ENCODE assay signal across 32 mouse cellular contexts in genomic region chr7:114105886-114106285, GRCm38 (mm10). TPM values are rescaled to one million over a fixed set of nuclear protein-coding genes. Genes with fewer than 3 reads are reported as not detected.
A peak's percentile ranks its signal among the peaks of the same experiment; 100 is the strongest.
DNase-seq lines count a peak whose midpoint lies in the region; ATAC-seq and TF ChIP-seq lines count a peak whose summit lies in the region.
"Had no signal": no experiment of that assay in that cellular context is flagged by ENCODE, and none has a peak within 500 bp of the region (broad histone marks: within the 10 kb centered on the region; RNA-seq: fewer than 3 reads in every experiment).

No protein-coding gene starts in this region.

- H3K9me3 ChIP-seq in heart, embryonic 12.5 days (replicated peaks), result no peaks in the 10 kb centered on the region
- H3K9me3 ChIP-seq in heart, postnatal 0 days (replicated peaks; ENCODE audit: control insufficient read depth, low read length), result no peaks in the 10 kb centered on the region
- H3K9me3 ChIP-seq: embryonic facial prominence, embryonic 12.5 days; forebrain, embryonic 10.5 days; forebrain, embryonic 15.5 days; G1E; hindbrain, embryonic 12.5 days; intestine, embryonic 15.5 days; limb, embryonic 12.5 days; liver, embryonic 13.5 days; midbrain, embryonic 10.5 days; midbrain, embryonic 15.5 days; stomach, embryonic 15.5 days had no signal

- H3K4me3 ChIP-seq in heart, embryonic 12.5 days, result no peak overlapping the region
- no peak overlapping the region for H3K4me3 ChIP-seq in heart, postnatal 0 days (ENCODE audit: low read depth, low read length)
- no peak overlapping the region for H3K4me3 ChIP-seq in myocyte
- H3K4me3 ChIP-seq: embryonic facial prominence, embryonic 12.5 days; forebrain, embryonic 10.5 days; forebrain, embryonic 15.5 days; hindbrain, embryonic 12.5 days; intestine, embryonic 15.5 days; layer of hippocampus, adult 2 months; left cerebral cortex, adult 2 months; limb, embryonic 12.5 days; liver, embryonic 13.5 days; midbrain, embryonic 10.5 days; midbrain, embryonic 15.5 days; stomach, embryonic 15.5 days had no signal

- ATAC-seq in heart, embryonic 12.5 days (ENCODE audit: insufficient number of reproducible peaks, low FRiP score), result no peak
- no peak for ATAC-seq in heart, postnatal 0 days (ENCODE audit: insufficient read depth, low read depth)
- ATAC-seq: forebrain, embryonic 15.5 days; hindbrain, postnatal 0 days; intestine, embryonic 15.5 days; midbrain, embryonic 15.5 days had no signal

- WGBS in heart, embryonic 12.5 days, result 63% methylated on average over 8 of the region's 8 CpGs
- WGBS in heart, postnatal 0 days, result 46% methylated on average over 8 of the region's 8 CpGs

- no peak overlapping the region; the same call in 1 of the 2 replicates for H3K9ac ChIP-seq in heart, embryonic 12.5 days
- H3K9ac ChIP-seq in heart, postnatal 0 days (replicated peaks; ENCODE audit: low read depth, low read length), result 0 out of 2 replicates have a peak overlapping the region, but pooled peaks have one; percentile 26
- H3K9ac ChIP-seq: embryonic facial prominence, embryonic 12.5 days; forebrain, embryonic 15.5 days; hindbrain, embryonic 12.5 days; intestine, embryonic 15.5 days; limb, embryonic 12.5 days; liver, embryonic 13.5 days; midbrain, embryonic 15.5 days; stomach, embryonic 15.5 days had no signal

- peaks cover 93% of the 10 kb centered on the region for H3K79me2 ChIP-seq in myocyte (ENCODE audit: control insufficient read depth, insufficient read depth)

- no peak for TF ChIP-seq EP300 in heart, postnatal 0 days (IDR thresholded peaks at IDR 0.05; ENCODE audit: low read depth)

- H3K27ac ChIP-seq in heart, embryonic 12.5 days (ENCODE audit: poor library complexity, severe bottlenecking), result peak overlapping the region; percentile 71
- peak overlapping the region; percentile 76 for H3K27ac ChIP-seq in heart, postnatal 0 days (ENCODE audit: low read depth)
- H3K27ac ChIP-seq: embryonic facial prominence, embryonic 12.5 days; forebrain, embryonic 10.5 days; forebrain, embryonic 15.5 days; hindbrain, embryonic 12.5 days; hindbrain, postnatal 0 days; intestine, embryonic 15.5 days; layer of hippocampus, adult 2 months; left cerebral cortex, adult 2 months; limb, embryonic 12.5 days; liver, embryonic 13.5 days; midbrain, embryonic 10.5 days; midbrain, embryonic 15.5 days; stomach, embryonic 15.5 days had no signal

- H3K4me1 ChIP-seq in heart, embryonic 12.5 days (replicated peaks), result peaks cover 85% of the 10 kb centered on the region
- peaks cover 32% of the 10 kb centered on the region for H3K4me1 ChIP-seq in heart, postnatal 0 days (ENCODE audit: control insufficient read depth, insufficient read depth)
- H3K4me1 ChIP-seq: embryonic facial prominence, embryonic 12.5 days; forebrain, embryonic 15.5 days; limb, embryonic 12.5 days; midbrain, embryonic 15.5 days had no signal

- intact Hi-C loops in heart, postnatal 10 days (cut with DNase I), result no loop called here

- H3K4me2 ChIP-seq in heart, embryonic 12.5 days, result peak overlapping the region; percentile 46
- peak overlapping the region; percentile 41 for H3K4me2 ChIP-seq in heart, postnatal 0 days (ENCODE audit: low read depth, low read length)
- H3K4me2 ChIP-seq in myocyte (ENCODE audit: low read depth), result peak overlapping the region; percentile 24
- H3K4me2 ChIP-seq: embryonic facial prominence, embryonic 12.5 days; forebrain, embryonic 15.5 days; hindbrain, embryonic 12.5 days; intestine, embryonic 15.5 days; limb, embryonic 12.5 days; liver, embryonic 13.5 days; midbrain, embryonic 15.5 days; stomach, embryonic 15.5 days had no signal

- no peaks in the 10 kb centered on the region for H3K36me3 ChIP-seq in heart, embryonic 12.5 days
- H3K36me3 ChIP-seq in heart, postnatal 0 days (replicated peaks; ENCODE audit: control insufficient read depth, insufficient read depth, low read length), result no peaks in the 10 kb centered on the region
- H3K36me3 ChIP-seq in myocyte (ENCODE audit: control insufficient read depth, insufficient read depth), result no peaks in the 10 kb centered on the region
- H3K36me3 ChIP-seq: embryonic facial prominence, embryonic 12.5 days; forebrain, embryonic 10.5 days; forebrain, embryonic 15.5 days; G1E; hindbrain, embryonic 12.5 days; intestine, embryonic 15.5 days; limb, embryonic 12.5 days; liver, embryonic 13.5 days; midbrain, embryonic 15.5 days; stomach, embryonic 15.5 days had no signal

- H3ac ChIP-seq in myocyte (ENCODE audit: control insufficient read depth, insufficient read length), result no peak overlapping the region

- no peak for TF ChIP-seq CTCF in heart, postnatal 0 days (IDR thresholded peaks at IDR 0.05; ENCODE audit: low read depth)

- no peaks in the 10 kb centered on the region for H3K27me3 ChIP-seq in heart, embryonic 12.5 days (replicated peaks)
- no peaks in the 10 kb centered on the region for H3K27me3 ChIP-seq in heart, postnatal 0 days (ENCODE audit: control insufficient read depth, insufficient read depth, low read length)
- no peaks in the 10 kb centered on the region for H3K27me3 ChIP-seq in myocyte (ENCODE audit: control insufficient read depth, insufficient read depth, insufficient read length)
- H3K27me3 ChIP-seq: embryonic facial prominence, embryonic 12.5 days; forebrain, embryonic 15.5 days; hindbrain, embryonic 12.5 days; intestine, embryonic 15.5 days; limb, embryonic 12.5 days; liver, embryonic 13.5 days; midbrain, embryonic 15.5 days; stomach, embryonic 15.5 days had no signal

- no peak for TF ChIP-seq POLR2A in myocyte (IDR thresholded peaks at IDR 0.05; ENCODE audit: insufficient read length, low read depth)

- DNase-seq in adrenal gland, adult 2 months, result peak; percentile 28
- DNase-seq in adrenal gland, adult 18-20 months (ENCODE audit: low spot score in 2 of 2), result no peak
- no peak for DNase-seq in heart, postnatal 10 days
- DNase-seq in heart, postnatal 0 days (ENCODE audit: low spot score), result no peak
- DNase-seq in heart, adult 9 months (ENCODE audit: low spot score in 2 of 2), result no peak
- DNase-seq: cerebellum, adult 11-12 months; cerebellum, adult 9-11 months; embryo, embryonic 11 days; gastrocnemius, postnatal 25 days; heart, adult 11 months; kidney, adult 2 months; kidney, postnatal 36 days; liver, embryonic 13.5 days; lung, adult 2 months; right cerebral cortex, postnatal 25 days; thymus, adult 18-20 months; thymus, postnatal 25 days had no signal

TF ChIP-seq in myocyte, 11 proteins besides CTCF, POLR2A, EP300 and RAD21:
- TF ChIP-seq MAX (IDR thresholded peaks at IDR 0.05; ENCODE audit: low read depth) (no peak), TCF12 (IDR thresholded peaks at IDR 0.05; ENCODE audit: insufficient read depth, poor library complexity, severe bottlenecking) (no peak), USF1 (IDR thresholded peaks at IDR 0.05; ENCODE audit: low read depth) (no peak), CEBPB (IDR thresholded peaks at IDR 0.05; ENCODE audit: insufficient read depth, poor library complexity, severe bottlenecking) (no peak), SRF (IDR thresholded peaks at IDR 0.05; ENCODE audit: control insufficient read depth, insufficient read length, low read depth) (no peak), MYOD1 (IDR thresholded peaks at IDR 0.05; ENCODE audit: control insufficient read depth in 1 of 3, insufficient read length in 2 of 3, low read depth in 2 of 3) (no peak), MYOG (IDR thresholded peaks at IDR 0.05; ENCODE audit: control insufficient read depth in 1 of 3, insufficient read depth in 1 of 3, insufficient read length in 2 of 3, low read depth in 2 of 3) (no peak), REST (IDR thresholded peaks at IDR 0.05; ENCODE audit: insufficient read depth, insufficient read length) (no peak)

RNA-seq across cellular contexts. Expression of gene Rras2, which starts 11.7 kb away (rescaled TPM):
- total RNA-seq in adrenal gland, adult 2 months (2021), result 10 to 100 TPM; 27.5 TPM
- polyA plus RNA-seq in adrenal gland, adult 2 months (2012; rRNA removed), result 14.8 and 24.6 TPM in 2 replicates
- total RNA-seq in adrenal gland, adult 18-20 months (2021), result 10 to 100 TPM; 30.5 to 53.7 TPM
- 61.6 and 65.6 TPM in 2 replicates for polyA plus RNA-seq in heart, embryonic 12.5 days (2016; fragmentation: Nextera tagmentation; extraction: Ambion mirVana)
- total RNA-seq in heart, postnatal 10 days (2021), result 10 to 100 TPM; 50.2 to 66.9 TPM
- total RNA-seq in heart, postnatal 0 days (2014; rRNA removed; ENCODE audit: low replicate concordance), result 72.8 and 137 TPM in 2 replicates
- 37.4 and 39.4 TPM in 2 replicates for polyA plus RNA-seq in heart, postnatal 0 days (2015; fragmentation: Nextera tagmentation; extraction: Ambion mirVana)
- 57.4 TPM for polyA plus RNA-seq in myocyte (2012; fragmentation: generic; extraction: Trizol)
- polyA plus RNA-seq: G1E had no signal
